Mouse (Mus musculus): ENCODE measurements at regions not wholly inside any gene's neighbourhood (a gene's known extent, or its start where the extent isn't known, plus 50 kb on each side); places are given as distances from the start of the nearest gene placed in this dataset.

GRCm38 (mm10) chr5:47317506-47317905, 665.4 kb upstream of the Slit2 start:
- TF ChIP-seq GATA1 (IDR thresholded peaks at IDR 0.05; ENCODE audit: low read length): no peak
- no peak for TF ChIP-seq TAL1 (IDR thresholded peaks at IDR 0.05; ENCODE audit: low read length)

GRCm38 (mm10) chr5:47318147-47318546, 664.8 kb upstream of the Slit2 start:
- Histone ChIP-seq H3K4me3 (replicated peaks) (no peak overlapping the region), H3K4me1 (ENCODE audit: control insufficient read depth) (no peaks in the 10 kb centered on the region), H3K9me3 (ENCODE audit: control insufficient read depth, low read length) (no peaks in the 10 kb centered on the region), H3K27me3 (ENCODE audit: control insufficient read depth) (no peaks in the 10 kb centered on the region), H3K36me3 (ENCODE audit: control insufficient read depth) (no peaks in the 10 kb centered on the region)
- TF ChIP-seq TAL1 (IDR thresholded peaks at IDR 0.05; ENCODE audit: low read length): no peak
- no peak for TF ChIP-seq GATA1 (IDR thresholded peaks at IDR 0.05; ENCODE audit: low read length)

More at GRCm38 (mm10) chr5:47317506-47317905, 665.4 kb upstream of the Slit2 start:
- H3K9me3 ChIP-seq (ENCODE audit: control insufficient read depth, low read length): no peaks in the 10 kb centered on the region
- no peaks in the 10 kb centered on the region for H3K4me1 ChIP-seq (ENCODE audit: control insufficient read depth)
- H3K36me3 ChIP-seq (ENCODE audit: control insufficient read depth): no peaks in the 10 kb centered on the region
- no peaks in the 10 kb centered on the region for H3K27me3 ChIP-seq (ENCODE audit: control insufficient read depth)
- H3K4me3 ChIP-seq (replicated peaks): no peak overlapping the region

GRCm38 (mm10) chr5:47322511-47323167, 660.3 kb upstream of the Slit2 start:
- Histone ChIP-seq H3K36me3 (ENCODE audit: control insufficient read depth) (no peaks in the 10 kb centered on the region), H3K27me3 (ENCODE audit: control insufficient read depth) (no peaks in the 10 kb centered on the region), H3K4me1 (ENCODE audit: control insufficient read depth) (no peaks in the 10 kb centered on the region), H3K4me3 (replicated peaks) (no peak overlapping the region), H3K9me3 (ENCODE audit: control insufficient read depth, low read length) (no peaks in the 10 kb centered on the region)
- TF ChIP-seq TAL1 (IDR thresholded peaks at IDR 0.05; ENCODE audit: low read length) (no peak), GATA1 (IDR thresholded peaks at IDR 0.05; ENCODE audit: low read length) (no peak)

GRCm38 (mm10) chr5:47334299-47334698, 648.6 kb upstream of the Slit2 start:
- H3K4me3 ChIP-seq (replicated peaks): no peak overlapping the region
- H3K9me3 ChIP-seq (ENCODE audit: control insufficient read depth, low read length): no peaks in the 10 kb centered on the region
- no peaks in the 10 kb centered on the region for H3K27me3 ChIP-seq (ENCODE audit: control insufficient read depth)
- TF ChIP-seq TAL1 (IDR thresholded peaks at IDR 0.05; ENCODE audit: low read length) (no peak), GATA1 (IDR thresholded peaks at IDR 0.05; ENCODE audit: low read length) (no peak)
- H3K36me3 ChIP-seq (ENCODE audit: control insufficient read depth): no peaks in the 10 kb centered on the region
- no peaks in the 10 kb centered on the region for H3K4me1 ChIP-seq (ENCODE audit: control insufficient read depth)

GRCm38 (mm10) chr5:47336511-47336910, 646.4 kb upstream of the Slit2 start:
- Histone ChIP-seq H3K9me3 (ENCODE audit: control insufficient read depth, low read length) (no peaks in the 10 kb centered on the region), H3K36me3 (ENCODE audit: control insufficient read depth) (no peaks in the 10 kb centered on the region), H3K4me1 (ENCODE audit: control insufficient read depth) (no peaks in the 10 kb centered on the region), H3K4me3 (replicated peaks) (no peak overlapping the region), H3K27me3 (ENCODE audit: control insufficient read depth) (no peaks in the 10 kb centered on the region)
- no peak for TF ChIP-seq GATA1 (IDR thresholded peaks at IDR 0.05; ENCODE audit: low read length)
- TF ChIP-seq TAL1 (IDR thresholded peaks at IDR 0.05; ENCODE audit: low read length): no peak

- Histone ChIP-seq H3K9me3 (ENCODE audit: control insufficient read depth, low read length) (no peaks in the 10 kb centered on the region), H3K4me1 (ENCODE audit: control insufficient read depth) (no peaks in the 10 kb centered on the region), H3K4me3 (replicated peaks) (no peak overlapping the region), H3K36me3 (ENCODE audit: control insufficient read depth) (no peaks in the 10 kb centered on the region), H3K27me3 (ENCODE audit: control insufficient read depth) (no peaks in the 10 kb centered on the region)
- TF ChIP-seq GATA1 (IDR thresholded peaks at IDR 0.05; ENCODE audit: low read length) (no peak), TAL1 (IDR thresholded peaks at IDR 0.05; ENCODE audit: low read length) (no peak)
These were observed 643.1 kb upstream of the Slit2 start for GRCm38 (mm10) chr5:47339807-47340206.

- Histone ChIP-seq H3K36me3 (ENCODE audit: control insufficient read depth) (no peaks in the 10 kb centered on the region), H3K4me1 (ENCODE audit: control insufficient read depth) (no peaks in the 10 kb centered on the region), H3K4me3 (replicated peaks) (no peak overlapping the region), H3K9me3 (ENCODE audit: control insufficient read depth, low read length) (no peaks in the 10 kb centered on the region), H3K27me3 (ENCODE audit: control insufficient read depth) (no peaks in the 10 kb centered on the region)
- TF ChIP-seq GATA1 (IDR thresholded peaks at IDR 0.05; ENCODE audit: low read length) (no peak), TAL1 (IDR thresholded peaks at IDR 0.05; ENCODE audit: low read length) (no peak)
These were observed 612.8 kb upstream of the Slit2 start for GRCm38 (mm10) chr5:47370184-47370583.

- Histone ChIP-seq H3K4me1 (ENCODE audit: control insufficient read depth) (no peaks in the 10 kb centered on the region), H3K36me3 (ENCODE audit: control insufficient read depth) (no peaks in the 10 kb centered on the region), H3K27me3 (ENCODE audit: control insufficient read depth) (no peaks in the 10 kb centered on the region), H3K9me3 (ENCODE audit: control insufficient read depth, low read length) (no peaks in the 10 kb centered on the region), H3K4me3 (replicated peaks) (no peak overlapping the region)
- TF ChIP-seq TAL1 (IDR thresholded peaks at IDR 0.05; ENCODE audit: low read length): no peak
- no peak for TF ChIP-seq GATA1 (IDR thresholded peaks at IDR 0.05; ENCODE audit: low read length)
These were observed 597.0 kb upstream of the Slit2 start for GRCm38 (mm10) chr5:47385930-47386329.

GRCm38 (mm10) chr5:47386750-47387149, 596.2 kb upstream of the Slit2 start:
- H3K4me3 ChIP-seq (replicated peaks): no peak overlapping the region
- TF ChIP-seq TAL1 (IDR thresholded peaks at IDR 0.05; ENCODE audit: low read length): no peak
- TF ChIP-seq GATA1 (IDR thresholded peaks at IDR 0.05; ENCODE audit: low read length): no peak
- no peaks in the 10 kb centered on the region for H3K36me3 ChIP-seq (ENCODE audit: control insufficient read depth)
- no peaks in the 10 kb centered on the region for H3K4me1 ChIP-seq (ENCODE audit: control insufficient read depth)
- H3K27me3 ChIP-seq (ENCODE audit: control insufficient read depth): no peaks in the 10 kb centered on the region
- no peaks in the 10 kb centered on the region for H3K9me3 ChIP-seq (ENCODE audit: control insufficient read depth, low read length)

- TF ChIP-seq TAL1 (IDR thresholded peaks at IDR 0.05; ENCODE audit: low read length): no peak
- peak; percentile 51; the same call in 1 of the 2 replicates for TF ChIP-seq GATA1 (IDR thresholded peaks at IDR 0.05; ENCODE audit: low read length)
- no peaks in the 10 kb centered on the region for H3K36me3 ChIP-seq (ENCODE audit: control insufficient read depth)
- H3K27me3 ChIP-seq (ENCODE audit: control insufficient read depth): no peaks in the 10 kb centered on the region
- H3K9me3 ChIP-seq (ENCODE audit: control insufficient read depth, low read length): no peaks in the 10 kb centered on the region
- H3K4me3 ChIP-seq (replicated peaks): no peak overlapping the region
- H3K4me1 ChIP-seq (ENCODE audit: control insufficient read depth): no peaks in the 10 kb centered on the region
These were observed 592.2 kb upstream of the Slit2 start for GRCm38 (mm10) chr5:47390735-47391134.
